8 mouse cellular contexts compared by ENCODE assay signal in genomic region chr10:12922574-12923353, GRCm38 (mm10). TPM values are rescaled to one million over a fixed set of nuclear protein-coding genes. Genes with fewer than 3 reads are reported as not detected.
DNase-seq lines count a peak whose midpoint lies in the region; ATAC-seq and TF ChIP-seq lines count a peak whose summit lies in the region.

No protein-coding gene starts in this region.

- peak; percentile 97 for ATAC-seq in frontal cortex, adult (ENCODE audit: low TSS enrichment)
- peak; percentile 87 for ATAC-seq in lung, postnatal 0 days

- under 1% methylated on average over 55 of the region's 55 CpGs for WGBS in hindbrain, embryonic 10.5 days
- WGBS in lung, postnatal 0 days, result under 1% methylated on average over 55 of the region's 55 CpGs

- TF ChIP-seq EP300 in lung, postnatal 0 days (IDR thresholded peaks at IDR 0.05), result no peak

- peak overlapping the region; percentile 74 for H3K9ac ChIP-seq in lung, postnatal 0 days (replicated peaks; ENCODE audit: low read depth)

- peak; percentile 99 for DNase-seq in MN1 (ENCODE audit: low spot score)
- DNase-seq in cerebellum, adult 9-10 months, result peak; percentile 98
- peak; percentile 97 for DNase-seq in hindbrain, embryonic 10.5 days (ENCODE audit: low spot score)
- DNase-seq in layer of hippocampus, adult 9-11 months, result peak; percentile 95
- DNase-seq in lung, postnatal 0 days (ENCODE audit: low spot score), result peak; percentile 91
- peak; percentile 99 for DNase-seq in ovary, postnatal 14 days (ENCODE audit: low spot score)
- DNase-seq in thymus, postnatal 14 days, result peak; percentile 90

- H3K36me3 ChIP-seq in hindbrain, embryonic 10.5 days, result no peaks in the 10 kb centered on the region
- no peaks in the 10 kb centered on the region for H3K36me3 ChIP-seq in lung, postnatal 0 days (ENCODE audit: insufficient read depth, low read length)

- peaks cover 13% of the 10 kb centered on the region for H3K4me1 ChIP-seq in hindbrain, embryonic 10.5 days (replicated peaks)
- H3K4me1 ChIP-seq in lung, postnatal 0 days (ENCODE audit: insufficient read depth, low read depth, low read length), result no peaks in the 10 kb centered on the region; the same call in 1 of the 2 replicates

- H3K27me3 ChIP-seq in hindbrain, embryonic 10.5 days (ENCODE audit: insufficient read depth, poor library complexity, severe bottlenecking), result no peaks in the 10 kb centered on the region
- no peaks in the 10 kb centered on the region for H3K27me3 ChIP-seq in lung, postnatal 0 days (replicated peaks; ENCODE audit: insufficient read depth, low read length)

- H3K27ac ChIP-seq in hindbrain, embryonic 10.5 days, result peak overlapping the region; percentile 91
- H3K27ac ChIP-seq in lung, postnatal 0 days (ENCODE audit: low read length), result peak overlapping the region; percentile 92

- H3K4me3 ChIP-seq in hindbrain, embryonic 10.5 days, result peak overlapping the region; percentile 74
- peak overlapping the region; percentile 76 for H3K4me3 ChIP-seq in lung, postnatal 0 days (ENCODE audit: low read depth, low read length)

- 0 out of 2 replicates have a peak, but pooled peaks cover 3% of the 10 kb centered on the region for H3K9me3 ChIP-seq in hindbrain, embryonic 10.5 days
- H3K9me3 ChIP-seq in lung, postnatal 0 days (ENCODE audit: low read length), result no peaks in the 10 kb centered on the region

- H3K4me2 ChIP-seq in lung, postnatal 0 days (replicated peaks; ENCODE audit: low read depth, low read length), result peak overlapping the region; percentile 66

- TF ChIP-seq CTCF in lung, postnatal 0 days (IDR thresholded peaks at IDR 0.05), result peak; percentile 70

RNA-seq across cellular contexts. Expression of gene Stx11, which starts 41.3 kb away (rescaled TPM):
- 1.6 and 2.3 TPM in 2 replicates for polyA plus RNA-seq in hindbrain, embryonic 10.5 days (2016; fragmentation: Nextera tagmentation; extraction: Ambion mirVana)
- polyA plus RNA-seq in lung, postnatal 0 days (2015; fragmentation: Nextera tagmentation; extraction: Ambion mirVana), result 8.9 and 12.0 TPM in 2 replicates

RNA-seq across cellular contexts. Expression of gene Utrn, which starts 53.6 kb away (rescaled TPM):
- 38.7 and 52.9 TPM in 2 replicates for polyA plus RNA-seq in hindbrain, embryonic 10.5 days (2016; fragmentation: Nextera tagmentation; extraction: Ambion mirVana)
- polyA plus RNA-seq in lung, postnatal 0 days (2015; fragmentation: Nextera tagmentation; extraction: Ambion mirVana), result 88.4 and 107 TPM in 2 replicates

Comparison
In these comparisons a context has a peak if more than half of its experiments do, and no peak if none do; other contexts are left out.
1. Peak in every context shown above with its lines: DNase-seq, ATAC-seq, H3K4me3 ChIP-seq and H3K27ac ChIP-seq.